In genomic region chr1:55362634-55363033, GRCm38 (mm10) we compare ENCODE assay signal across 8 mouse cellular contexts. TPM values are rescaled to one million over a fixed set of nuclear protein-coding genes. Genes with fewer than 3 reads are reported as not detected.
DNase-seq lines count a peak whose midpoint lies in the region; ATAC-seq lines count a peak whose summit lies in the region.

No protein-coding gene starts in this region.

- H3K9me3 ChIP-seq in heart, embryonic 11.5 days (replicated peaks; ENCODE audit: control insufficient read depth, low read length): peaks cover 3% of the 10 kb centered on the region
- no peaks in the 10 kb centered on the region for H3K9me3 ChIP-seq in forebrain, embryonic 15.5 days
- H3K9me3 ChIP-seq in liver, embryonic 16.5 days (replicated peaks; ENCODE audit: control insufficient read depth, low read length): peaks cover 2% of the 10 kb centered on the region; the same call in 1 of the 2 replicates

- intact Hi-C loops in heart, postnatal 25 days (cut with DNase I): loop anchor here (5.0 kb wide), 1 partner anchor 120 kb away; no protein-coding TSS in a partner anchor

- DNase-seq in heart, postnatal 25 days (ENCODE audit: low spot score): no peak
- DNase-seq in CD4-positive helper T cell, adult 2 months (ENCODE audit: low read depth, low spot score): peak; percentile 8
- DNase-seq in adrenal gland, postnatal 25 days: no peak
- no peak for DNase-seq in right cerebral cortex, postnatal 14 days
- no peak for DNase-seq in cerebellum, adult 9-10 months

- peak overlapping the region; percentile 37 for H3K4me3 ChIP-seq in heart, embryonic 11.5 days (ENCODE audit: low read depth, low read length)
- H3K4me3 ChIP-seq in forebrain, embryonic 15.5 days: peak overlapping the region; percentile 51
- H3K4me3 ChIP-seq in liver, embryonic 16.5 days (ENCODE audit: low read depth, low read length): no peak overlapping the region

- H3K4me2 ChIP-seq in heart, embryonic 11.5 days: peak overlapping the region; percentile 59
- peak overlapping the region; percentile 64 for H3K4me2 ChIP-seq in forebrain, embryonic 15.5 days (replicated peaks)
- peak overlapping the region; percentile 65; the same call in 1 of the 2 replicates for H3K4me2 ChIP-seq in liver, embryonic 16.5 days (ENCODE audit: low read depth, low read length)

- H3K27ac ChIP-seq in heart, embryonic 11.5 days (ENCODE audit: low read depth, low read length): no peak overlapping the region
- no peak overlapping the region for H3K27ac ChIP-seq in forebrain, embryonic 15.5 days (replicated peaks)
- no peak overlapping the region for H3K27ac ChIP-seq in liver, embryonic 16.5 days (ENCODE audit: low read length)

- no peak overlapping the region for H3K9ac ChIP-seq in heart, embryonic 11.5 days (ENCODE audit: low read depth, low read length)
- no peak overlapping the region for H3K9ac ChIP-seq in forebrain, embryonic 15.5 days (replicated peaks)
- no peak overlapping the region for H3K9ac ChIP-seq in liver, embryonic 16.5 days (ENCODE audit: low read depth, low read length)

- WGBS in heart, embryonic 11.5 days (ENCODE audit: insufficient replicate concordance): 41% methylated on average over 42 of the region's 49 CpGs
- WGBS in forebrain, embryonic 15.5 days: 52% methylated on average over 44 of the region's 49 CpGs
- 50% methylated on average over 47 of the region's 49 CpGs for WGBS in liver, embryonic 16.5 days (ENCODE audit: insufficient replicate concordance)

- no peaks in the 10 kb centered on the region; the same call in 1 of the 2 replicates for H3K4me1 ChIP-seq in heart, embryonic 11.5 days (ENCODE audit: control insufficient read depth, insufficient read depth, low read length)
- H3K4me1 ChIP-seq in forebrain, embryonic 15.5 days: peaks cover 5% of the 10 kb centered on the region
- H3K4me1 ChIP-seq in liver, embryonic 16.5 days (ENCODE audit: control insufficient read depth, low read depth, low read length): peaks cover 2% of the 10 kb centered on the region; the same call in 1 of the 2 replicates

- ATAC-seq in heart, embryonic 11.5 days (replicated peaks; ENCODE audit: insufficient number of reproducible peaks, low FRiP score, low TSS enrichment): no peak
- ATAC-seq in forebrain, embryonic 15.5 days (replicated peaks): peak; percentile 61
- ATAC-seq in liver, embryonic 16.5 days (ENCODE audit: low read depth): no peak; the same call in 1 of the 2 replicates

- peaks cover 15% of the 10 kb centered on the region for H3K27me3 ChIP-seq in heart, embryonic 11.5 days (ENCODE audit: control insufficient read depth, insufficient read depth, low read length)
- peaks cover 15% of the 10 kb centered on the region; the same call in 1 of the 2 replicates for H3K27me3 ChIP-seq in forebrain, embryonic 15.5 days
- H3K27me3 ChIP-seq in liver, embryonic 16.5 days (ENCODE audit: control insufficient read depth, insufficient read depth, low read depth, low read length): peaks cover 13% of the 10 kb centered on the region

- H3K36me3 ChIP-seq in heart, embryonic 11.5 days (ENCODE audit: control insufficient read depth, insufficient read depth, low read length): no peaks in the 10 kb centered on the region
- H3K36me3 ChIP-seq in forebrain, embryonic 15.5 days: no peaks in the 10 kb centered on the region
- no peaks in the 10 kb centered on the region for H3K36me3 ChIP-seq in liver, embryonic 16.5 days (ENCODE audit: control insufficient read depth, insufficient read depth)

RNA-seq across cellular contexts. Expression of gene Boll, which starts 0.6 kb away (rescaled TPM):
- polyA plus RNA-seq in heart, embryonic 11.5 days (2014; fragmentation: Nextera tagmentation; extraction: Ambion mirVana): 0.20 and 0.33 TPM in 2 replicates
- not detected for total RNA-seq in heart, postnatal 25 days (2021)
- polyA plus RNA-seq in forebrain, embryonic 15.5 days (2015; fragmentation: Nextera tagmentation; extraction: Ambion mirVana): 0.27 TPM in 1 of 2 replicates, not detected in the other
- 0.16 TPM in 1 of 2 replicates, not detected in the other for polyA plus RNA-seq in liver, embryonic 16.5 days (2015; fragmentation: Nextera tagmentation; extraction: Ambion mirVana)
- total RNA-seq in adrenal gland, postnatal 25 days (2021): 0.70 TPM in 1 of 2 replicates, not detected in the other

RNA-seq across cellular contexts. Expression of gene Plcl1, which starts 43.1 kb away (rescaled TPM):
- 0.70 and 1.1 TPM in 2 replicates for polyA plus RNA-seq in heart, embryonic 11.5 days (2014; fragmentation: Nextera tagmentation; extraction: Ambion mirVana)
- total RNA-seq in heart, postnatal 25 days (2021): 1 to 10 TPM; 3.8 to 6.1 TPM
- 5.4 and 5.8 TPM in 2 replicates for polyA plus RNA-seq in forebrain, embryonic 15.5 days (2015; fragmentation: Nextera tagmentation; extraction: Ambion mirVana)
- polyA plus RNA-seq in liver, embryonic 16.5 days (2015; fragmentation: Nextera tagmentation; extraction: Ambion mirVana): 0.12 and 0.17 TPM in 2 replicates
- total RNA-seq in adrenal gland, postnatal 25 days (2021): 5.0 TPM in 2 replicates
